Mouse (Mus musculus): ENCODE measurements around the gene Snx5. TPM values are rescaled to one million over a fixed set of nuclear protein-coding genes. Genes with fewer than 3 reads are reported as not detected.

The Snx5 gene
- 10 to 100 TPM; 65.8 to 68.2 TPM for total RNA-seq (2021)

GRCm38 (mm10) chr2:144270507-144271420 is at the start of gene Snx5, which contains the start of gene Mgme1:
Gene Snx5 (minus strand): TSS chr2:144270906.
Gene Mgme1 (plus strand): TSS chr2:144270663.
- peak; percentile 93 for DNase-seq

- DNase-seq = no peak
Measured at GRCm38 (mm10) chr2:144311372-144311771, 40.7 kb upstream of the Snx5 start.

GRCm38 (mm10) chr2:144310273-144310672 is 39.6 kb upstream of the Snx5 start:
- no peak for DNase-seq

- DNase-seq = no peak
Measured at GRCm38 (mm10) chr2:144308561-144308960, 37.9 kb upstream of the Snx5 start.

GRCm38 (mm10) chr2:144305721-144306294 is 35.1 kb upstream of the Snx5 start:
- DNase-seq = no peak

GRCm38 (mm10) chr2:144301101-144301500 is 30.4 kb upstream of the Snx5 start:
- no peak for DNase-seq

- no peak for DNase-seq
Measured at GRCm38 (mm10) chr2:144299749-144300669, 29.3 kb upstream of the Snx5 start.

- peak; percentile 20 for DNase-seq
Measured at GRCm38 (mm10) chr2:144295145-144295735, 24.5 kb upstream of the Snx5 start.

- no peak for DNase-seq
Measured at GRCm38 (mm10) chr2:144291600-144292305, 21.0 kb upstream of the Snx5 start.

- DNase-seq = no peak
Measured at GRCm38 (mm10) chr2:144290321-144290720, 19.6 kb upstream of the Snx5 start.

- no peak for DNase-seq
Measured at GRCm38 (mm10) chr2:144281417-144281816, 10.7 kb upstream of the Snx5 start.

GRCm38 (mm10) chr2:144280568-144280967 is 9.9 kb upstream of the Snx5 start:
- DNase-seq = no peak

GRCm38 (mm10) chr2:144279742-144280141 is 9.0 kb upstream of the Snx5 start:
- peak; percentile 93 for DNase-seq

- no peak for DNase-seq
Measured at GRCm38 (mm10) chr2:144276885-144277284, 6.2 kb upstream of the Snx5 start.

- no peak for DNase-seq
Measured at GRCm38 (mm10) chr2:144274741-144275140, 4.0 kb upstream of the Snx5 start.

- DNase-seq = no peak
Measured at GRCm38 (mm10) chr2:144272088-144272487, 1.4 kb upstream of the Snx5 start.

GRCm38 (mm10) chr2:144269679-144270475 is 829 bp downstream of the Snx5 start:
- no peak for DNase-seq

- DNase-seq = no peak
Measured at GRCm38 (mm10) chr2:144269306-144269650, 1.4 kb downstream of the Snx5 start.

GRCm38 (mm10) chr2:144268446-144269305 is 2.0 kb downstream of the Snx5 start:
- no peak for DNase-seq

- DNase-seq = no peak
Measured at GRCm38 (mm10) chr2:144267731-144268015, 3.0 kb downstream of the Snx5 start.
